Mouse (Mus musculus) heart, adult 10 weeks (tissue): ENCODE measurements around the gene Syn1. TPM values are rescaled to one million over a fixed set of nuclear protein-coding genes. Genes with fewer than 3 reads are reported as not detected.

Source experiments
- polyA plus RNA-seq: library from polyadenylated mRNA; stranded (reverse); fragments of 350-450 nt; fragmentation: Illumina TruSeq; extraction: RNeasy Lipid Tissue Mini Kit (QIAGEN cat#74804); gene quantifications from one replicate; pipeline ENCODE4 v1.2.3, GENCODE M21; 2014; ENCODE audit warnings: low read depth, low replicate concordance

The Syn1 gene
- 0.13 TPM for polyA plus RNA-seq

GRCm38 (mm10) chrX:20920844-20921364, at the start of gene Syn1:
Syn1 (minus strand) TSS chrX:20921004.

DNA sequence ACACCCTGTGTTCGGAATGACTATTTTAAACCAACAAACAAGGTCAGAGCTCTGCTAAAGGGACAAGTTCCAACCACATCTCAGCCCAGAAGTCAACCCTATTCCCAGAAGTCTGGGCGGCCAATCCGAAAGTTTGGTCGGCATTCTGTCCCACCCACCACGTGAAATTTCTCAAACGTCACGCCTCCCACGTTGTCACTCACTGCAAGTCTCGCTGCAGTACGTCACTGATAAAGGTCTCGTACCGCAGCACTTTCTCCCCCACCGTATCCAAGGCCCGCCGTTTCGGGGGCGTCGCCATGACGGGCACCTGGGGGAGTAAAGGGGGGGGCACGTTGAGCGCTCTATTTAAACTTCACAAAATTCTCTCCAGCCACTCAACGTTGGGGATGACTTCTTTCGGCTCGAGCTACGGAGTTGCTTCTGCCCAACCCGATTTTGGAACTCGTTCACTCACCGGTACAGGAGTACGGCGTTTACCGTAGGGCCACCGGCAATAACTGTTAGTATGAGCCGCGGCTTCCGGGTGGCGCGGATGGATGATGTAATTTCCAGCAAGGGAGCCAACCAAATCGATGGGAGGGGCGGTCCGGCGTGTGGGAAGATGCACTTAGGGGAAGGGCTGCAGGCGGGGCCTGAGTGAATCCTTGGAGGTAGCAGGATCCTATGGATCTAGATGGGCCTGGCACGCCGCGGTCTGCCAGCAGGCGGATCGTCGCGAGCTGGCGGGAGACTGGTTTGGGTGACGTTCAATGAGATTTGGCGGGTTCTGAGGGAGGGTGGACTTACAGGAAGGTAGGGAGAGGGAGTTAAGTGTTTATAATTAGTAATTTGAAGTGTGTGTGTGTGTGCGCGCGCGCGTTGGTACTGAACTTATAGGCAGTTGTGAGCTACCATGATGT, 40.9 kb upstream of the Syn1 start, which contains the start of gene Uxt:
TSS of gene Uxt (minus strand) at position 541 of the 902 bp plus-strand sequence.

GRCm38 (mm10) chrX:20950191-20950880, 29.5 kb upstream of the Syn1 start, which contains the start of gene Elk1:
Elk1 (minus strand) TSS chrX:20950608.

GRCm38 (mm10) chrX:20931364-20931763, 10.6 kb upstream of the Syn1 start, which contains the start of gene Cfp:
Cfp (minus strand) TSS chrX:20931555.

GRCm38 (mm10) chrX:20869962-20870513, 50.8 kb downstream of the Syn1 start, which contains the start of gene Timp1:
Timp1 (plus strand) TSS chrX:20870166.

Other genes starting within 250 kb of the Syn1 start
- 133 TPM for gene Cdk16, start 233.1 kb downstream of the Syn1 start, polyA plus RNA-seq
- gene Usp11, start 217.1 kb downstream of the Syn1 start, polyA plus RNA-seq: 7.5 TPM
- 117 TPM for gene Araf, start 123.2 kb downstream of the Syn1 start, polyA plus RNA-seq
- gene Timp1, start 50.8 kb downstream of the Syn1 start, polyA plus RNA-seq: 8.4 TPM
- 12.5 TPM for gene Cfp, start 10.6 kb upstream of the Syn1 start, polyA plus RNA-seq
- gene Elk1, start 29.6 kb upstream of the Syn1 start, polyA plus RNA-seq: 11.5 TPM
- 65.0 TPM for gene Uxt, start 41.0 kb upstream of the Syn1 start, polyA plus RNA-seq
- gene Zfp182, start 141.3 kb upstream of the Syn1 start, polyA plus RNA-seq: 5.2 TPM
- not detected for gene Spaca5, start 147.4 kb upstream of the Syn1 start, polyA plus RNA-seq
- gene Zfp300, start 168.5 kb upstream of the Syn1 start, polyA plus RNA-seq: 0.18 TPM
- gene Ssxa1, start 194.8 kb upstream of the Syn1 start, polyA plus RNA-seq: not detected